Mouse (Mus musculus): Measurements from ENCODE around the gene Mdga2.

Gene Mdga2

DNA sequence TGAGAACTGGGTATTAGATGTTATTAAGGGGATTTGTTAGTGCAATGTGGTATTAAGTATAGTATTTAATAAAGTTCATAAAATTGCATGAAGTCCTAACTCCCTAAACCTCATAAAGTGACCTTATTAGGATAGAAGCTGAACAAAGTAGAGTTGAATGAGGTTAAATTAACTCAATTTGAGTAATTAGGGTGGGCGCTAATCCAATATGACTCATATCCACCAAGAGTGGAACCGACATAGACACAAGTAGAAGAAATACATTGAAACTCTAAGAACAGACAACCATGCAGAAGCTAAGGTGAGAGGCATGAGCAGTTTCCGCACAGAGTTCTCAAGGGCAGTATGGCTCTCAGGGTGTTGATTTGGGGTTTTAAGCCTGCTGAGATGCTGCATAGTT lies 165.7 kb downstream of the Mdga2 start:
- DNase-seq (ENCODE audit: low spot score in 2 of 2): no peak

DNA sequence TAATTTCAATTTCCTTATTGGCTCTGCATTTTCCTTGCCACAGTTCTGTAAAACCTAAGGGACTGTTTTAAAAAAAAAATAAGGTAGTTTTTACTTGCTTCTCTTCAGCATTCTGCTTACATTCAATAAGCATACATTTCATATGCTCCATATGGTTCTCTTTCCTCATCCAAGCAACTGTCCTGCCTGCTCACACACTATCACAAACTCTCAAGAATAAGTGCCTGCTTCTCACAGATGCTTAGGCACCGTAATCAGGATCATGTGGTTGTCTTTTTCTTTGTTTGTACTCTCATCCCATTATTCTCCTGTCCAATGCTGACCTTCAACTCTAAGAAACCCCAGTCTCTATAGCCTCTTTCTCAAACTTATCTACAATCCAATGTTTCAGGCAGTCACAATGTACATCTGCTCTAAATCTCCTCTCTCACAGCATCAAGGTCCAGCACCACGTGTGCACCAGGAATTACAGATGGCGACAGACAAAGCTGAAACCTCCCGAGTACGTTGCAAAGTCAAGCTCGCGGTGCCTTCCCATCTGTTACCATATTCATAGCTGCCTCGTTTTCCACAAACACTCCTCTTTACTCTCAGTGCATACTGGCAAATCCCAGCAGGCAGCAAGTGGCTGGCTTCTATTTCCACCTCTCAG lies 177.1 kb downstream of the Mdga2 start:
- DNase-seq (ENCODE audit: low spot score in 2 of 2): no peak

DNA sequence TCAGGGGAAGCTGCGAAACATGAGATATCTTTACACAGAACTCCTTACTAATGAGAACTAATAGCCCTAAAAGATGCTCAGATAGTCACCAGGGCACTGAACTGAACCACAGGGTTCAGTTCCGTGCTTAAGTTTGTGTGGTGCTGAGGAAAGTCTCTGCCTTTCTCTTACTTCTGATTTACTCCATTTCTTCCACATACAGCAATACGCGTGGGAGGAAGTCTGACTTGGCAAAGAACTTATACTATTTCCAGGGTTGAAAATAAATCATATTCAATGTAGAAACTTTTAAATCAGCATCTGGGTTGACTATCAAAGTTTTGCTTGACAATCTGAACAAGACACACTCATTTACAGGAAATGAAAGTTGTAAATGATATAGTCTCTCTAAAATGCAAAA lies 180.5 kb downstream of the Mdga2 start:
- DNase-seq (ENCODE audit: low spot score in 2 of 2): no peak

DNA sequence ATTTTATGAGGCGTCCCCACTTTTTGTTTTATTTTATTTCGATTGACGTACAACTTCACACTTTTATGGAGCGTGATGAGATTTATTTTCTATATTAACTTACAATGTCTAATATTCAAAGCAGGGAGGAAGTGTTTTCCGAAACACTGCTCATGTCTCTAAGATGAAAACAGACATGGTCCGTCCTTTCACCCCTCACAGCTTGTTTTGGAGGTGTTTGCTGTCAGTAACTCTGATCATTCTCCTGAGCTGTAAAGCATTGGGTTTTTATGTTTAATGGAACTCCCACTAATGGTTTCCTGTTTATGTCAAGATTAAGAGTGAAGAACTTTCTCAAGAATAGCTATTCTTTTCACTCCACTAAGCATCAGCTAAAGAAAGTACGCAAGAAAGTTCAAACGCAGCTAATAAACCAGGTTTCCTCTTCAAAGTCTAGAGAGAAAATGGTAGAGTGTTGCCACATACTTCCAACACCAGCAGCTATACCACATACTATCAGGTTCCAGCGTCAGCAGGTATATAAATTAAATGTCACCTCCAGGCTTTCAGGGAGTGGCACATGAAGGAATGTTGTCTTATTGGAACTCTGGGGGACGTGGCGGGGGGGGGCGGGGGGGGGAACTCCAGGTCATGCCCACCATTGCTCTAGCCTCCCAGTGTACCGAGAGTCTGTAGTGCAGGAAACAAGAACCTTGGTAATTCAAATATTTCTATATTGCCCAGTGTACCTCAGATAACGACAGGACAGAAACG lies 186.7 kb downstream of the Mdga2 start:
- no peak for DNase-seq (ENCODE audit: low spot score in 2 of 2)

DNA sequence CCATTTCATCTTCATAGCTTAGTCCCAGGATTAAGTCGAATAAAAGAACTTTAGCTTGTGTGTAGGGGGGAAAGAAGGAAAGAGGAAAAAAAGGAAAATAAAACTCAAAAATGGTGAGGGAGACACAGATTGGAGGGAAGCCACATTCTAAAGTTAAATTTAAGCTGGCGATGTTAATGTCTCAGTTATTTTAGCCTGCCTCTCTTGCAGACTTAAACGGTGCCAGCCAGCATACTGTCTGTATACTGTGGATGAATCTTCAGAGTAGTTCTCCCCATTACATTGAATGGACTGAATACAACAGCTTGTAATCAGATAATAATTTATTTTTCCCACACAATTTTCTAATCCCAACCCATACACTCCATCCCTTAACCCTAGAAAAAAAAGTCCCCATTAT lies 205.2 kb downstream of the Mdga2 start:
- no peak for DNase-seq (ENCODE audit: low spot score in 2 of 2)

DNA sequence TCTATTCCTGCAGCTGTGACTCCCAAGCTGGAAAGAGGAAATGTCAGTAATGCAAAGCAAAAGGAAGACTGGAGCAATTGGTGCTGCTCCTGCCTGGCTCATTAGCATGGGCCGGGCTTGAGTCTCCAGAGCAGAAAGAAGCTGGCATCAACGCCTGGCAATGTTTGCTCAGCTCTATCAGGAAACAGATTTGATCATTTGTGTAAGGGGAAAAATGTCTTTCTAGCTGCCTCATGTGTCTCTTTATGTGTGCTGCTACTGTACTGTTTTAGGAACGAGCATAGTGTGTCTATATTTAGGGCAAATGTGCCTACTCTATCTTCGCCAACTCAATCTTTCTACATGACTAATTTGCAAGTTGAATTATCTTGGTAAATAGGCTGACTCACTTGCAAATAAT lies 211.0 kb downstream of the Mdga2 start:
- no peak for DNase-seq (ENCODE audit: low spot score in 2 of 2)

DNA sequence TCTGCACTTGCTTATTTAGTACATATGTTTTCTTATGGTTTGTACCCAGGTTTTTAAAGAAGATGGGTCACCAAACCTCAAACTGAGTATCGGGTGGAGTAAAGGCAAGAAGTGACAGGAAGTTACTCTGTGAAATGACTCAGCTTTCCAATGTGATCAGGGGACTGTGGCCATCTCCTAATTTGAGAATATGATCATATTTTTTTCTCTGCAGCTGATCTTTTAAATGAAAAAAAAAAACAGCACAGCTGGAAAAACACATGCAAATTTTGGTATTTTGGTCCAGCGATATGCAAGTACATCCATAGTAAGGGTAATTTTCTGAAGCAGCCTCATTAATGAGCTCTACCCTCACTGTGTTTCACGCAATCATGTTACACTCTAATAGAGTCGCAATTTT lies 212.0 kb downstream of the Mdga2 start:
- no peak for DNase-seq (ENCODE audit: low spot score in 2 of 2)

DNA sequence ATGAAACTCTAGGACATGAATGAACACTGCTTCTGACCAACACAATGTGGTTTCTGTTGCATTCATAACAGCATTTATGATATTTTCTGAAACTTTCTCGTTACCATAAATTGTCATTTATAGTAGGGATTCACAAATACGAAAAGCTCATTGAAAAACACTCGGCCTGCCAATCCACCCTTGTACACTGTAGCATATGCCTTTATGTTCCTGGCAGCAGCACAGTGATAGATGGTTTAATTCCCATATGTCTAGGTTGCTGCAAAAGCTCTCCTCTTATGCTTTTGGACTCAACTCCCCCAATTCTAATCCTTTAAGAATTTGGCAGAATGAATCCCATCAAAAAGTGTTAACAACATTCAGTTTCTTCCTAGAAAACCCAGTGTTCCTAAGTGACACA lies 213.2 kb downstream of the Mdga2 start:
- no peak for DNase-seq (ENCODE audit: low spot score in 2 of 2)

DNA sequence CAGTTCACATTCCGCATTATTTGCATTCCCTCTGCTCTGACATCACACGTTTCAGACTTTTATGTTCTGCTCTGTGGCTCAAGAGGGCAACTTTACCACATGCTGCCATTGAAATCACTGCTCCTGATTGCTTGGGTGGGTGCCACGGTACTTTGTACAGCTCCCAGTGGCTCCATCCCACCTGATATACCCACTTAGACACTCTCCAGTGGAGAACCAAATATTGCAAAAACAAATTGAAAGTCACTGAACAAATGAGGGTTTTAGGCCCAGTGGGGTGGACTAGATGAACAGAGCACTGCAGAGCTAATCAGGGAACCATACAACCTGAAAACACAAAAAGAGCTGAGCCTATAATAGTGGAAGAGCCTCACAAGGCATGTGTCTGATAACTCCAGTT lies 268.2 kb downstream of the Mdga2 start:
- no peak for DNase-seq (ENCODE audit: low spot score in 2 of 2)

DNA sequence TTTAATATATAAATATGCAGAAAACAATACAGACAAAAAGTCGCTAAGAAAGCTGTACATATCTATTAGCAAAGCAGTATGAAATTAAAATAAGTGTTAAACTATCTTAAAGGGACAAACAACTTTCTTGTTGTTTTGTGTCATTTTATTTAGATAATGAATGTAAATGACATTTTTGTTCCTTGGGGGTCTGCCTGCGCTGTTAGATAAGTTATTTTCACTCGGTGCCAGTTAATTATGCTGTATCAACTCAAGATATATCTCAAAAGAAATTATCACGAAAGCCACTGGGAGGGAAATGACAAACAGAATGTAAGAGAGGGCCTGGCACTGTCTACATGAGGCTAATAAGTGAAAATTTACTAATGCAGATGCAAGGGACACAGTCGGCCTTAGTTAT lies 306.6 kb downstream of the Mdga2 start:
- no peak for DNase-seq (ENCODE audit: low spot score in 2 of 2)

DNA sequence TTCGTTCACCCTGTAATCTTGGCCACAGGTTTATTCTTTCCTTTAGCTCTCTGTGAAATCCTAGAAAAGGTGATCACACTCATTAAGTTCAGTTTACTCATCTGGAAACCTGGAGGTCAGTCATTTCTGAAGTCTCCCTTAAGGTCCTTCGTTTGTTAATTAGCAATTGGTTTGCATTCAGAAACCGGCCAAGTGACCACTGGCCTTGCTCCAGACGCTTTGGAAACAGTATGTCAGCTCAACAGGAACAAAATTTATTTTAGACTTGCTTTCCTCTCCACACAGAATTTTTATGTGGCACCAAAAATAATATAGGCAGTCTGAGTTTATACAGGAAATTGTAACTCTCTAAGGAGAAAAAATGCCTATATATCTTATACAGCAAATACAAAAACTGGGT lies 323.0 kb downstream of the Mdga2 start:
- no peak for DNase-seq (ENCODE audit: low spot score in 2 of 2)

DNA sequence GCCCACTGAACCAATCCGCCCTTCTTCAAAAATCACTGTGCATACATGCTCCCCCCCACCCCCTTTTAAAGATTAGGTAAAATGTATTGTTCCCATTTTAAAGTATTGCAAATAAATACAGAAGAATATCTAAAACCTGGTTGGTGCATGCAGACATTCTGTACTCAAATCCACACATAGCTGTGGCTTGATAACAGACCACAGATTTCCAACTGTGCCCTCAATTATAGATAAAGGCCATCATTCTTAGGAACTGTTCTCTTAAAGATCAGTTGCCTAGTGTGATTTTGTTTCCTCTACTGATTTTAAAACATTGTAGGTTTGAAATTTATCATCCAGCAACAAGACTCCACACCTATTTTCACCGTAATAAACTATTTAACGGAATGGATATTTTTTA lies 325.6 kb downstream of the Mdga2 start:
- DNase-seq (ENCODE audit: low spot score in 2 of 2): no peak

DNA sequence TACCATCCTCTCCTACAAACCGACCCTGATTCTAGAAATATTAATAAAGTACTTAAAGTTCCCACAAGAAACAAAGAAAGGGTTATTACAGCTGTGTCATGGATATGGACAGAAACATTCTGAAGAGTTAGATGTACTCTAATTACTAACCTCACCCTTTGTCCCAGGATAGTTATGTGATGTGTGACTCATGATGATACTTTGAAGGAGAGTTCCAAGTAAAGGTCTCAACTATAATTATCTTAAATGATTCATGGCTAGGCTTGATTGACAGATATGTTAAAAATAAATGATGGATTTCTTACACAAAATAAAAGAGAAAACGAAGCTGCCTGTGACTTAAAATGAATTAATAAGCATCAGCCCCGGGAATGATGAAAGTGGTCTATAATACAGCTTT lies 332.1 kb downstream of the Mdga2 start:
- no peak for DNase-seq (ENCODE audit: low spot score in 2 of 2)

DNA sequence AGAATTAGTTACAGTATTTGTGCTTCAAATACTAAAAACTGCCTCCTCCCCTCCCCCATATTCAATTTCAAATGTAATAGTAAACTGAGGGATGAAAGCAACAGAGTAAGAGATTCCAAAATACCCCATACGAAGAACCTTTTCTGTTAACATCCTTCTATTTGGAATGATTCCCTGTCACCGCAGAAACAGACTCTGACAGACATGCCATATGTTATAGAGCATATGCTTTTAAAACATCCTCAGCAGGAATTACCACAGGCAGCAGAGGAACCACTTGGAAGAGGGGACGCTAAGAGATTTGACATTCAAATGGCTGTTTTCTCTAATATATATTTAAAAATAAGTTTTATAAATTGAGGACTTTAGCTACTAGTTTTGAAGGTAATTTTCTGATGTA lies 333.1 kb downstream of the Mdga2 start:
- DNase-seq (ENCODE audit: low spot score in 2 of 2): no peak

DNA sequence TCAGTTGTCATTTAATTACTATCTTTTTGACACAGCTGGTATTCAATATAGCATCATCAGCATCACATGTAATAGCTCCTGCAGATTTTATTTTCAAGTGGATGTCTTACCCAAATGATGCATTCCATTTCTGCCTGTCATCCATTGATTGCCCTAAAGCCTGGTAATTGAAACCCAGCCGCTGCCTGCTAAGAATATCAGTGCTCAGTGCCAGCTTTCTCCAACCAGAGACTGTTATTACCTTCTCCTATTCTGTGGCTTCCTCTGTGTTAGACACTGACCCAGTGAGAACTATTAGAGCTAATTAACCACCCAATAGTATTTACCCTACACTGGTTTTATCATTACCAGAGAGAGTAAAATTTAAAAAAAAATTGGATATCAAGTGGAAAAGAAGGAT lies 333.7 kb downstream of the Mdga2 start:
- DNase-seq (ENCODE audit: low spot score in 2 of 2): no peak

DNA sequence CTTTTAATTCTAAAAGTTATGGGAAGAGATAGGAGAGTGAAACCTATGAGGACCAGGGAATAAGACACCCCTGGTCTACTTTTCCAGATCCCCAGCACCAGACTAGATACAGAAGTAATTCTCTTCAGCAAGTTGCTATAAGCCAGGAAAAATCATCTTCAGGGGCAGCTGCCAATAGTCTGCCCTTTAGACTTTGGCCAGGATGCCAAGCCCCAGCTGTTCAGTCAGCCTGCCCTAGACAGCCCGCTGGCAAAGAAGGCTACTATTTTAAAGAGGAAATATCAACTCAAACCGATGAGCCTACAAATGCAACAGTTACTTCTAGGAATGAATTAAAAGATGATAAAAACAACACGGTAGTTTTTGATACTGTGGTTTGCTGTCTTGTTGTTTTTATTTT lies 356.1 kb downstream of the Mdga2 start:
- no peak for DNase-seq (ENCODE audit: low spot score in 2 of 2)

DNA sequence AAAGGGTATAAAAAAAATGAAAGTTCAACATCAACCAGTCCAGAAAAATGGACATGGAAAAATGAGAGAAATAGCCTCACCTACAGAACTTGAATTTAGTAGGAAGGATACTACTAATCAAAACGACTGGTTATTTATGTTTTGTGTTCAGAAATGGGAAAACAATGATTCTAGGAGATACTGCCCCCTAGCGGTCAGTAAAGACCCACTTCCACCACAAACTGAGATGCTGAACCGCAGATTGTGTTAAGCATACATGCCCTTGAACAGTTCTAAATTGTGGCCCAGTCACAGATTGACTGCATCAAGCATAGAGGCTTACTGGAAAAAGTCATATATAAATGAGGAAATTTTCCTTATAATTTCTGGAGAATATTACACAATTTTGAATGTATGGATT lies 369.2 kb downstream of the Mdga2 start:
- DNase-seq (ENCODE audit: low spot score in 2 of 2): no peak

DNA sequence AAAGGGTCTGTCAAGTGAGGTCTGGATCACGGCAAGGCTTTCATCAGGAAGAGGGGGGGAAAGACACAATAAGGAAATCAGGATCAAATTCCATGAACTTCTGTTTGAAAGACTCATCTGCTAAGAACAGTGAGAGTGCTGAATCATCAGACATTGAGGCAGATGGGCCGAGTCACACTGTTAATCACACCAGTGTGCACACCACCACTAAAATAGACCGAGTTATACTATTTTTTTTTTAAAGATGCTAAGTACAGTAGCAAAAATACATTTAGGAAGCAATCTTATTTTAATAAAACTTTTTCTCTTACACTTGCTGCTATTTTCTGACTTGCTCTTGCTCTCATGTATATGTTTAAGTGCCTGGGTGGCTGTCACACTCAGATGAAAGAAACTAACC lies 382.0 kb downstream of the Mdga2 start:
- DNase-seq (ENCODE audit: low spot score in 2 of 2): no peak

DNA sequence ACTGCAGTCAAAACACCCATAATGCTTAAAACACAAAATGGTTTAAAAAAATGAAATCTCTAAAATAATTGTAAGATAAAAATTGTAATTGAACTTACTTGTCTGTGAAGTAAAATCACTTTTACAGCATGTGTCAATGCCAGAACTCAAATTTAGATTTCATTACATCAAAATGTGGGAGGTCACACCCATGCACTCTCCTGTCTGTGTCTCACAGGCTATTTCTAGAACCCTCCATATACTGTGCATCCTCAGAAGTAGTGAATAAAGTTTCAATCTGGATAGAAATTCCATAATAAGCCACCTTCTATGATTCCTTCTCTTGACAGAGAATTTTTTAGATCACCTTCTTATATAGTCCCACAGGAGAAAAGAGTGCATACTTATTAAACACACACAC lies 466.7 kb downstream of the Mdga2 start:
- no peak for DNase-seq (ENCODE audit: low spot score in 2 of 2)

DNA sequence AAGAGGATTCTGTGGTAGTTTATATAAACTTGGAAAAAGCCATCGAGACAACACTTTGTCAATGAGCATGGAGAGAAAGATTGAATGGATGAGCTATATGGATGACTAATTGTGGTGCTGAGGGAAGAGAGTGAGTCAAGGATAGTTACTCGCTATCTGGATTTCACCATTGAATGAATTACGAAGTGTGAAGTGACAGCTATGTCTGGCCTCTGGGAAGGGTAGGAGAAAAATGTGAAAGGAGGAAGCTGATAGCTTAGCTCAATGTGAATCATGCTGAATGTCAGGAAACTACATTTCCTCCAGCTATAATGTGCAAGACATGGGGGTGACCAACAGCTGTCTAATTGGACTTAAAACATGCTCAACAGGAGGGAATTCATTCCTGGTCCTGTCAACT lies 487.8 kb downstream of the Mdga2 start:
- no peak for DNase-seq (ENCODE audit: low spot score in 2 of 2)

DNA sequence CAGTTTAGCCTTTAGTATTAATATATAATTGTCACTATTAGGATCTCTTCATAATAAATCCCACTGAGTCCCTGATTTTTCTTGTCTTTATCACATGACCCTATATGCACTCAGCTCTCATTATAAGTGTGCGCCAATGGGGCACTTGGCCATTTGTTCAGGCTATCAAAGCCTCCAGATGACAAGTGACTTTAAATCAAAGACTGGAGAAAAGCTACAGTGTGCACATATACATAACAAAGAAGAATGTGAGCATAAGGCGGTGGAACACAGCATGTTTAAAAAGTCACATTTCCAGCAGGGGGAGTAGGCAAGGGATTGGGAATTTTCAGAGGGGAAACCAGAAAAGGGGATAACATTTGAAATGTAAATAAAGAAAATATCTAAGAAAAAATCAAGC lies 497.9 kb downstream of the Mdga2 start:
- DNase-seq (ENCODE audit: low spot score in 2 of 2): no peak

DNA sequence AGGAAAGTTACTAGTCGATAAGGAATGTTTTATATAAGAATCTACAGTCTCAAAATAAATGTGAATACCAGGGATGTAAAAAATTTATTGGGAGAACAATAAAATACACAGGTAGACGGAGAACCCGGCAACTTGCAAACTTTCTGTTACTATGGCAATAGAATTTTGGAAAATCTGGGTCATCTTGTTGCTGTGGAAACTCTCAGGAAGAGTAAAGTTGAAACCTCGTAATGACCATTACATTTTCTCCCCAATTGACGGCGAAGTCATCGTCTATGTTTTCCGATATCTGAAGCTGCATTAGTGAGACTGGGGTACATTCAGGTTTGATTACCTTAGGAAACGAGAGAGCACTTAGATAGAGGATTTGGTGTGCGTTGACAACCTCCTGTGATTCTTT lies 514.0 kb downstream of the Mdga2 start:
- no peak for DNase-seq (ENCODE audit: low spot score in 2 of 2)

DNA sequence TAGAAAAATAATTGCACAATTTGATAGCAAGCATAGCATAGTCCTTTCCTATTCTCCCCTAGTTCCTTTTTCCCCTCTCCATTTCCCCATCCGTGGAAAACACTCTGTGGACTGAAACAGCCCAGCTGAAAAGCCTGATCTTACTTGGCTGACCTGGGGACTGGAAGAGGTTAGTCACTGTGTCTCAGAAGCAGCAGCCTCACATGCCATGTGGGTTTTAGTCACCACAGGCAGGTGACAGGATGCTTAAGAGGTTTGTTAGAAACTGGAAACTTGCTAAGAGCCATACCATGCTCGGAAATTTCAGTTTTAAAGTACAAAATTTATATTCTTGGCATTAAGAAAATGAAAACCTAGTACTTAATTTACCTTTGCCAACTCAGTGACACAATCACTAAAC lies 514.9 kb downstream of the Mdga2 start:
- no peak for DNase-seq (ENCODE audit: low spot score in 2 of 2)

DNA sequence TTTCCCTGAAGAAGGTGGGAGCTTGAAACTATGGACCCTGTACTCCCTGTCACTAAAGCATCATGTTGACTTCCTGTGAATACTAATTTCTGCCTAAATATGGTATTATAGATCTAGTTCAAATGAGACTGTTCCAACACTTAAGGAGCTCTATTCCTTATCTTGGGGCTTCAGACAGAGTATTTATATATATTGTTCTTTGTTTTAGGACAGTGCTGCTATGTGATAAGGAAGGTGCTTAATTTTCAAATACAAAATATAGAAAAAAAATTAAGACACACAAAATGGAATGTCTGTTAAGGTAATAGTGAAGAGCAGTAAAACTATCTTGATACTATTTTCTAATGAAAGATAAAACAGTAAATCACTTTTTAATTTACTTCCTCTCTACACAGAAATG lies 517.3 kb downstream of the Mdga2 start:
- no peak for DNase-seq (ENCODE audit: low spot score in 2 of 2)
